Mouse (Mus musculus) ES-E14 (cell line): Measurements from ENCODE around the gene Pnp.

Source experiments
- CHD2 ChIP-seq: IDR thresholded peaks from 2 replicates; pipeline ENCODE4 v1.6.1; 2014; ENCODE audit warnings: mild to moderate bottlenecking, low read depth, low read length, inconsistent platforms
- MAFK ChIP-seq: IDR thresholded peaks from 2 replicates; pipeline ENCODE4 v1.6.1; 2014; ENCODE audit warnings: mild to moderate bottlenecking, low read depth, low read length, inconsistent platforms; ENCODE audit not compliant: insufficient read depth
- ZC3H11A ChIP-seq: IDR thresholded peaks from 2 replicates; pipeline ENCODE4 v1.6.1; 2012; ENCODE audit warnings: low read depth, mild to moderate bottlenecking, inconsistent platforms, low read length, borderline replicate concordance
- ZNF384 ChIP-seq: IDR thresholded peaks from 2 replicates; pipeline ENCODE4 v1.6.1; 2012; ENCODE audit warnings: low read depth, low read length, inconsistent platforms

DNA sequence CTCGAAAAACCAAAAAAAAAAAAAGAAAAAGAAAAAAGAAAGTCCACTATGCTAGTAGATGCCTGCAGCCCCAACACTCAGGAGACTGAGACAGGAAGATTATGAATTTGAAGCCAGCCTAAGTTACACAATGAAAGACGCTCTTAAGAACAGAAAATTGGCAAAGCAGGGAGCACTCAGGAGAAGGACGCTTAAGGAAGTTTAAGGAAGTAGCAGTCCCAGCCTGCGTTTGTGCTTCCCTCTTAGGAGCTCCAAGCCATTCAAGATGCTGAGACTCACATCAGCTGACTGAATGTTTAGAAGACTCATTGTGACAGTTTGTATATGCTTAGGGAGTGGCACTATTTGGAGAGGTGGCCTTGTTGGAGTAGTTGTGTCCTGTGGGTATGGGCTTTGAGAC is 22.8 kb upstream of the Pnp start:
- TF ChIP-seq ZNF384 = no peak
- TF ChIP-seq MAFK = no peak
- TF ChIP-seq ZC3H11A = no peak
- no peak for TF ChIP-seq CHD2
